Mouse (Mus musculus) natural killer cell, adult 2 months (primary cell): ENCODE measurements around the gene Nupl2.

Experiments
- DNase-seq, 2 experiments: peaks; one replicate each; pipeline ENCODE4 v3.0.0; 2022; ENCODE audit warnings: low spot score in 2 of 2

Gene Nupl2

DNA sequence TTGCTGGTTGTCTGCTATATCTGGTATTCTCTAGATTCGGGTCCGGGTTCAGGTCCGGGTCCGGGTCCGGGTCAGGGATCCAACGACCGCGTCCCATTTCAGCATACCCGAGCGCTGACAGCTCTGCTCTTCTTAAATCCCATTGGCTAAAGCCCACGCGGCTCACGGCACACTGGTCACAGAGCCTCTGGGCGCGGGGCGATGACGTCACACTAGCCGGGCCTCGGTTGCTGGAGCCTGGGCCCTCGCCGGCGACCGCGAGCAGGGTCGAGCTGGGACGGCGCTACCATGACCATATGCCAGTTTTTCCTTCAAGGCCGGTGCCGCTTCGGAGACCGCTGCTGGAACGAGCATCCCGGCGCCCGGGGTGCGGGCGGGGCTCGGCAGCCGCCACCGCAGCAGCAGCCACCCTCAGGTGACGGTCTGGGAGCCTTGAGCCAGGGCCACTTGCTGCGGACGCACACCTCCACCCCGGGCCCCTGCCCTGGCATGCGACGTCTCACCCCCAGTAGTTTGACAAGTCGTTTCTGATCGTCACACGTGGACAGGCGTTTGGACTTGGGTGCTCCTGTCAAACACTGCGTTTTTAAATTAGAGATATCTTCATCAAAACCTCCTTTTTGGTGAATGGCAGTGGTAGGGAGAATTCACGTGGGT lies at the start of gene Nupl2:
TSS of gene Nupl2 (plus strand) at position 175 of the 657 bp plus-strand sequence.
- peak; percentile 85 to 91 for DNase-seq

DNA sequence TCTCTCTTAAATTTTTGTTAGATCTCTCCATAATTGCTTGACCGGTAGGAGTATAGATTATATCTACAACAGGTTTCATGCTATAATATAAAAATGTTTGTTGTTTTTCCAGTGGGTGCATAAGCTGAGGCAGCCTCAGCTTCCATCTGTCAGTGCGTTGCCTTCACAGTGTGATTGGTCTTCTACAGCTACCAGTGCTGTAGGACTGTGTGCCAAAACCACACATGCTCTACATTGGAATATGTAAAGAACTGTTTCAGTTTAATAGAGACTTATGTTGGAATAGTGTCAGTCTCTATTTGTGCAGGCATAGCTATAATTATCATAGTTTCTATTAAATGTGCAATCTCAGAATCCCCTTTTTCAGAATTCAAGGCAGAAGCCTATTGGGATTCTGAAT lies 42.5 kb upstream of the Nupl2 start:
- DNase-seq: no peak

DNA sequence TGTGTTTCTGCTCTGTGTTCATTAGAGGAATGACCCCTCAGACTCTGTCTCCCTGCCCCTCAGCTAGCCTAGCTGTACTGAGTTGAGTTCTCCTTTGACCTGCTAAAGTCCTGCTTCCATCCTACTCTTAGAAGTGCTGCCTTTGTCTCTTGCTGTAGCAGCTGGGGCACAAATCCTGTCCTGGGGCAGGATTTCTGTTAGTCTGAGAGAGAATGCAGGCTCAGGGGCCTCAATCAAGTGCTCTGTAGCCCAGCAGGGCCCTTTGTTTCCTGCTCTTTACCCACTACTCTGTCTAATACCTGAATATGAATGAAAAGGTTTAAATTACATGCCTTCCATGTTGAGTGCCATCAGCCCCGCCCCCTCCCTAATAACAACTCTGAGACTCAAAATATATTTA lies 40.6 kb upstream of the Nupl2 start:
- no peak for DNase-seq

- no peak for DNase-seq
Measured at GRCm38 (mm10) chr5:24124579-24125276, 40.0 kb upstream of the Nupl2 start.

- no peak for DNase-seq
Measured at GRCm38 (mm10) chr5:24125910-24126636, 38.7 kb upstream of the Nupl2 start.

DNA sequence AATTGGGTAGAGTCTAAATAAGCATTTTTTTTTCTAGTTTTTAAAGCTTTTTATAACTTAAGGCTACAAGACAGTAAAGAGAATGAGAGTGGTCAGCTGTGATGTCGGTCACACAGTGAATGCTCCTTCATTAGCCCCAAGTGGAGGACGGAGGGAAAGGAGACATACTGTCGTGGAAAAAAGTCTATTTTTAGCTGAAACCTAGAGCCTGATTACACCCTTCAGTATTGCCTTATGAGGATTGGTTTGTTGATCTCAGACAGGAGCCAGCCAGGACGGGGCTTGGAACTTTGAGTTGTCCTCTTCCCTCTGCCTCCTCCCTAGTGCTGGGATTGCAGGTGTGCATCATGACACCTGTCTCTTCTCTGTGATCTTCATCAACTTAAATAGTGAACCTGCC lies 37.8 kb upstream of the Nupl2 start:
- no peak for DNase-seq

DNA sequence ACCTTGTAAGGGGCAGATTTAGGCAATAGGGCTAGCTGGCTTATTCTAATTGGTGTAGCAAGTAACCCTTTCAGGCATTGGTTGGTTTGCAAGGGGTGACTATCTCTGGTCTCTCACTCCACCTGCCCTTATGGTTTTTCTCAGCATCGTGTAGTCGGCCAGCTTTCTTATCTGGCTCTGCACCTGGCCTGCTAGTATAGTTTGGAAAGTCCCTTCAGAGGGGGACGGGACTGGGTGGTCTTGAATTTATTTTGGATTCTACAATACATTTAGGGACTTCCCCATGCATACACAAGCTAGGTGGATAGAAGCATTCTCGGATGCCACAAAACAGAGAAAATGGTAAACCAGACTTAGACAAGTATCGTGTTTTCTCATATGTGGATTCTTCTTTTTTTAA lies 17.8 kb upstream of the Nupl2 start:
- DNase-seq: no peak

DNA sequence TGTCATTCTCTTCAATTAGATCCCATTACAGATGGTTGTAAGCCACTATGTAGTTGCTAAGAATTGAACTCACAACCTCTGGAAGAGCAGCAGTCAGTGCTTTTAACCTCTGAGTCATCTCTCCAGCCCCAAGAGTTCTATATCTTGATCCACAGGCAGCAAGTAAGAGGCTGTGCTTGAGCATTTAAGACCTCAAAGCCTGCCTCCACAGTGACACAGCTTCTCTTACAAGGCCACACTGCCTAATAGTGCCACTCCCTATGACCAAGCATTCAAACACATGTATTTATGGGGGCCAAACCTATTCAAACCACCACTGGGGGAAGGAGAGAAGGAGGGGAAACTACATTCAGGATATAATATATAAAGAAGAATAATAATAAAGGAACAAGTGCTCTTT lies 12.6 kb upstream of the Nupl2 start:
- DNase-seq: no peak

DNA sequence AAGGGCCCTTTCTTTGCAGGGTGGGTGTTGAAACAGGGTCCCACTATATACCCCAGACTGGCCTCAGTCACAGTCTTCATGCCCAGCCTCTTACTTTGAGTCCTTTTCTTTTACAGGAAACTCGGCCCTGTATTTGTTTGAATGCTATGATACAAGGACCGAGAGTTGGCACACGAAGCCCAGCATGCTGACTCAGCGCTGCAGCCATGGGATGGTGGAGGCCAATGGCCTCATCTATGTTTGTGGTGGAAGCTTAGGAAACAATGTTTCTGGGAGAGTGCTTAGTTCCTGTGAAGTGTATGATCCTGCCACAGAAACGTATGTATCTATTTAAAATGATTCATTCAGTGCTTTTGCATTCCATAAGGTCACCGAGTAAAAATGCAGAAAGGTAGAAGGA lies 8.0 kb upstream of the Nupl2 start:
- no peak for DNase-seq

DNA sequence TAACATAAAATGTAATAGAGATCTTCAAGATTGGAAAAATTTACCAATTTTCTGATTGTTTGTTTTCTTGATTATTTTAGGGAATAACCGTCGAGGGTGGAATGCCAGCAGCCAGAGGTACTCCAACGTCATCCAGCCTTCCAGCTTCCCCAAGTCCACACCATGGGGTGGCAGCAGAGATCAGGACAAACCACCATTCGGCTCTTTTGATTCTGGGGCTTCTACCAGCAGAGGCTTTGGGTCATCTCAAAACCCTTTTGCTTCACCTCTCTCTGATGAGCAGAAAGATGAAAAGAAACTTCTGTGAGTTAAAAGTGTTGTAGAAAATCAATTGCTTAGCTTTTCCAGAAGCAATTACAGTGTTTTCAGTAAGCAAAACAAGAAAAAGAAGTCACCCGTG lies 2.5 kb downstream of the Nupl2 start:
- DNase-seq: no peak

DNA sequence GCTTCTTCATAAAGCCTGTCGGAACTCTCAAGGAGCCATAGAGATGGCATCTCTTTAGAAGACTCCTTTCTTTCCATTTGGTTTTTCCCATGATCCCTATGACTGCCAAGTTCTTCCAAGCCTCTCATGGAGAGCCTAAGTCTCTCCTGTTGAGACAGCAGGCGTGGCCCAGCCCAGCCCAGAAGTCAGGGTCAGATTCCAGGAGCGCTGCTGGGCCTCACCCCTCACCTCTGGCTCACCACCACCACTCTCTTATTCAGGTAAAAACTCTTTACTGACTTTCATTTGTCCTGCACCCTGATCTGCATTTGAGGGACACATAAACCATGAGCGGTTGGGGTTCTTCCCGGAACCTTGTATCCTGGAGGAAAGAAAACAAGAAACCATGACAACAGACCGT lies 5.1 kb downstream of the Nupl2 start:
- no peak for DNase-seq

GRCm38 (mm10) chr5:24172092-24172491 lies 7.3 kb downstream of the Nupl2 start:
- no peak for DNase-seq

GRCm38 (mm10) chr5:24181514-24182295 lies 16.9 kb downstream of the Nupl2 start:
- DNase-seq: no peak

DNA sequence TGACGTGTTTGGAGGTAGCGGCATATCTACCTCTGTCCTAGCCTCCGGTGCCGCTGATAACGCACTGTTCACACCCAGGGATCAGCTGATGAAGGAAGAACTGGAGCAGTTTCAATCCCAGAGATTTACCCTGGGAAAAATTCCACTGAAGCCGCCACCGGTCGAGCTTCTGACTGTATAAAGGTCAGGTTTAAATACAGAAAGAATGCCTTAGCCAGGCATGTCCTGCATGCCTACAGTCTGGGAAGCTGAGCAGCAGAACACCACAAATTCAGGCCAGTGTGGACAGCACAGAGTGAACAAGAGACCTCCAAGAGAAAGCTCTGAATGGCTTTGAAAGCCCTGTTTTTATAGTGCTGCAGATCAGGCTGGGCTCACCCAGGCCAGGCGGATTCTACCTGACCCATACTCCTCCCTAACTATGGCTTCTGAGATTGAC lies 17.6 kb downstream of the Nupl2 start:
- DNase-seq: no peak

DNA sequence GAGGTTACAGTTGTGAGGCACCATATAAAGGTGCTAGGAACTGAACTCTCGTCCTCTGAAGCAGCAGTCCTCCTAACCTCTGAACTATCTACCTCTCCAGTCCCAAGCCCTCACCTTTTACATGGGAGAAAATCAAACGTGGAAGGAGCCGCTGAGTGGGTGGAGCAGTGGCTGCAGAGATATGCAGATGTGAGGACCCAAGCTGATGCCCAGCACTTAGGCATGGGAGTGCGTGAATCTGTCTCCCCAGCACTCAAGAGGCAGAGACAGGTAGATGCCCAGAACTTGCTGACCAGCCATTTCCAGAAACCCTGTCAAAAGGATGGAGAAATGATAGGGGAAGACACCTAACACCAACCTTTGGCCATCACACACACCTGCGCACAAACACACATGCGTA lies 18.3 kb downstream of the Nupl2 start:
- DNase-seq: no peak

DNA sequence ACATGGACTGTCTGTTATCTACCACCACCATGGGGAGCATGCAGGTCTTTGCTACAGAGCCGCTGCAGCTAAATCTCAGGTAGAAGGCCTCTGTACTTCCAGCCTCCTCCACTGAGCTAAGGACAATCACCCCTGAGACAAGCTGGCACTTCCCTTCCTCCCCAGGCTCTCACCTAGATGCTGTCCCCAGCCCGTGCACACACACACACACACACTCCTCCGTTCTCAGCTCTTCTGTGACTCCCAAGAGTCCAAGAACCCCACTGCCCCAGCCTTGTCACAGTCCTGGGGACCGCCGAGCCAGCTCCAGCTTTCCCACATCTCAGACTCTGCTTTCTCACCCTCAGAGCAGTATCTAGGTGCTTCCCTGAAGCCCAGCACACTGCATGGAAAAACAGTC lies 19.2 kb downstream of the Nupl2 start:
- no peak for DNase-seq

DNA sequence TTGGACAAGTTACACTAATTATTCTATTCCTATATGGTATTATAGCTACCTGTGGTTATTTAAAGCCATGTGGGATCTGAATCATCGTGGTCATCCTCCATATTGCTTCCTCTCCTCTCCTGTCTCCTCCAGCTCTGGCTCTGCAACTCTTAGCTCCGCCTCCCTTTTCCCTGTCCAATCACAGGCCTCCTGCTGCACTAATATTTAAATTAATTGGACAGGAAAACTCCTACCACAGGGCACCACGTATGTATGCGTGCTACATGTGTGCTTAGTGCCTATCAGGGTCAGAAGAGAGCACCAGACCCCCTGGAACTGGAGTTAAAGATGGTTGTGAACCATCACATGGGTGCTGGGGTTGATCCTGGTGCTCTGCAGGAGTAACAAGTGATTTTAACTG lies 23.7 kb downstream of the Nupl2 start:
- no peak for DNase-seq

DNA sequence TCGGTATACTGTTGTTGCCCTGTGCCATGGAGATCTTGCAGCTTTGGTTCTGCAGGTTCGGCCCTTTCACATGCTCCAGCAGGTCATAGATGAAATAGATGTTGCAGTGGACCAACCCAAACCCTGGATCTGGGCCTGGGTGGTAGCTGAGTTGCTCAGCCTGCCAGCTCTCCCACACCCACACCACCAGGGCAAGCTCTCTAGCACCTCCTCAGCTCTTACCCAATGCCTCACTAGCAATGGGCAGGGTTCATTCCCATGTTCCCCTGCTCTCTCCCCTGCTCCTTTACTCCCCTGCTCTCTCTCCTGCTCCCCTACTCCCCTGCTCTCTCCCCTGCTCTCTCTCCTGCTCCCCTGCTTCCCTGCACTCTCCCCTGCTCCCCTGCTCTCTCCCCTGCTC lies 27.1 kb downstream of the Nupl2 start:
- DNase-seq: no peak

DNA sequence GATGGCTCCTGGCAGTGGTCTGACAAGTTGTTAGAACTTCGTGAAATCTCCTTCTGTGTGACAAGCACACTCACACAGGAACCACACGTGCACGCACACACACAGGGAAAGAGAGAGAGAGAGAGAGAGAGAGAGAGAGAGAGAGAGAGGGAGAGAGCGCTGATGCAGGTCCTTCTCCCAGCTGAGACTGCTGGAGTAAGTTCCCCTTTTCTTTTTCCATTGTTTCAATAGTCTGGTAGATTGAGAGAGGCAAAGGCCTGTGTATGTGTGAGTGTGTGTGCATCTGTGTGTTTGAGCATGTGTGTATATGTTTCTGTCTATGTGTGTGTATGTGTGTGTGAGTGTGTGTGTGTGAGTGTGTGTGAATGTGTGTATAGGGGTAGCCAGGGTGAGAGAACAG lies 36.2 kb downstream of the Nupl2 start:
- no peak for DNase-seq

GRCm38 (mm10) chr5:24202492-24202891 lies 37.7 kb downstream of the Nupl2 start:
- no peak for DNase-seq

DNA sequence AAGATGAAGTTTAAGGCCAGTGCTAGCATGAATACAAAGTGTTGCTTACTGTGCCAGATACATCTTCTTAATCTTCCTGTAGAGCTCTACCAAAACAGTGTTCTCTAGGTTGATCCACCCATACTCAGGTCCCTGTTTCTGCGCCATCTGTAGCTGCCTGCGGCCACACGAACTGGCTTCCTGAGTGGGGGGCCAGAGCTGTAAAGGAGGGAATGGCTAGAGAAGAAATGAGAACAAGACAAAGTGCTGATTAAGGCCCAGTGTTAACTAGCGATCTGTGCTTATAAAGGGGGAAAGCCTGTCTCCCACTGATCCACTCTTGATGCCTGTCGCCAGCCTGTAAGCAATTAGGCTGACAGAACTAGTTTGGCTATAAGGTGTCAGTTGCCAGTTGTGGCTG lies 38.5 kb downstream of the Nupl2 start:
- DNase-seq: no peak

DNA sequence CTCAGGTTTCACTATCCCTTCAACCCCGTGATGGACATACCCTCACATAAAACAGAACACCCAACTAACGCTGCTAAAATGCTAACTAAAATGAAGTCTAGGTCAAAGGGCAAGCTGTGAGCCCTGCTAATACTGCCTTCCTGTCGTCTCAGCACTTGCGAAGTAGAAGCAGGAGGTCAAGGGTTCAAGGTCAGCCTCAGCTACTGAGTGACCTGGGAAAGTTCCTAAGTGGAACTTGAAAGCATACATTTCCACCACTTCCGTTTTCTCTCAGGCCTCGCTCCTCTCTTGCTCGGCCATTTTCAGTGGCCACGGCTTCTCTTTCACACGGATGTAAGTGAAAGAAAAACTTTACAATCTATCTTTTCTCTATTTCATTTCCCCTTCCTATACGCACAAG lies 43.2 kb downstream of the Nupl2 start:
- DNase-seq: no peak
